Mouse (Mus musculus) limb, embryonic 11.5 days (tissue): ENCODE results near the gene Cnksr2. TPM values are rescaled to one million over a fixed set of nuclear protein-coding genes. Genes with fewer than 3 reads are reported as not detected.

Experiments used
- polyA plus RNA-seq: library from polyadenylated mRNA; unstranded; fragments of >200 nt; fragmentation: Nextera tagmentation; extraction: Ambion mirVana; gene quantifications from 2 replicates; pipeline ENCODE4 v1.2.1, GENCODE M21; 2014

Gene Cnksr2
- polyA plus RNA-seq, 1 experiment from 2014 or later: 4.1 TPM

Other genes starting within 250 kb of the Cnksr2 start
- 0.79 and 1.3 TPM in 2 replicates for gene Klhl34, start 224.9 kb downstream of the Cnksr2 start, polyA plus RNA-seq